Mouse (Mus musculus) liver, embryonic 11.5 days (tissue): ENCODE measurements around the gene Kif15. TPM values are rescaled to one million over a fixed set of nuclear protein-coding genes. Genes with fewer than 3 reads are reported as not detected.

Source experiments
- ATAC-seq: fragments of 200-750 bp; cut with Nextera tagmentation; replicated peaks from 2 replicates; pipeline ENCODE4 v1.8.0; 2017; ENCODE audit warnings: moderate number of reproducible peaks, mild to moderate bottlenecking, moderate TSS enrichment, moderate library complexity; ENCODE audit not compliant: low FRiP score
- DNase-seq: peaks from one replicate; pipeline ENCODE4 v3.0.0-alpha.2; 2017; ENCODE audit warnings: low spot score
- H3K27ac ChIP-seq: fragments of 300-500 bp; sonication (generic); 2 replicates; pipeline ENCODE4 v1.5.1; 2014; ENCODE audit warnings: mild to moderate bottlenecking, low read depth, low read length, control low read depth
- H3K27me3 ChIP-seq: fragments of 300-500 bp; sonication (generic); replicated peaks from 2 replicates; pipeline ENCODE4 v1.6.1; 2014; ENCODE audit warnings: low read length, mixed read lengths; ENCODE audit not compliant: control insufficient read depth, insufficient read depth
- H3K36me3 ChIP-seq: fragments of 300-500 bp; sonication (generic); 2 replicates; pipeline ENCODE4 v1.6.1; 2014; ENCODE audit warnings: mild to moderate bottlenecking, low read length, moderate library complexity, mixed read lengths; ENCODE audit not compliant: control insufficient read depth, insufficient read depth
- H3K4me1 ChIP-seq: fragments of 300-500 bp; sonication (generic); replicated peaks from 2 replicates; pipeline ENCODE4 v1.6.1; 2014; ENCODE audit warnings: low read length, mixed read lengths; ENCODE audit not compliant: control insufficient read depth, insufficient read depth
- H3K4me2 ChIP-seq: fragments of 300-500 bp; sonication (generic); 2 replicates; pipeline ENCODE4 v1.6.1; 2014; ENCODE audit warnings: mild to moderate bottlenecking, control low read depth, moderate library complexity
- H3K4me3 ChIP-seq: fragments of 300-500 bp; sonication (generic); 2 replicates; pipeline ENCODE4 v1.5.1; 2014; ENCODE audit warnings: low read depth, low read length, control low read depth
- H3K9ac ChIP-seq: fragments of 300-500 bp; sonication (generic); 2 replicates; pipeline ENCODE4 v1.6.1; 2014; ENCODE audit warnings: low read depth, low read length, control low read depth
- H3K9me3 ChIP-seq: fragments of 300-500 bp; sonication (generic); 2 replicates; pipeline ENCODE4 v1.6.1; 2016; ENCODE audit warnings: low read length, inconsistent platforms, mixed read lengths; ENCODE audit not compliant: control insufficient read depth
- WGBS: fragments of 180-500 bp; shearing (Covaris S2); extraction: QIAGEN DNeasy Blood & Tissue Kit; methylation state at CpG from one replicate; pipeline ENCODE4 v1.1.7; 2014; 5-methylcytosine and 5-hydroxymethylcytosine counted together
- polyA plus RNA-seq: library from polyadenylated mRNA; unstranded; fragments of >200 nt; fragmentation: Nextera tagmentation; extraction: Ambion mirVana; gene quantifications from 2 replicates; pipeline ENCODE4 v1.2.1, GENCODE M21; 2014

Gene Kif15
- polyA plus RNA-seq, 1 experiment from 2014 or later = 67.3 TPM

DNA sequence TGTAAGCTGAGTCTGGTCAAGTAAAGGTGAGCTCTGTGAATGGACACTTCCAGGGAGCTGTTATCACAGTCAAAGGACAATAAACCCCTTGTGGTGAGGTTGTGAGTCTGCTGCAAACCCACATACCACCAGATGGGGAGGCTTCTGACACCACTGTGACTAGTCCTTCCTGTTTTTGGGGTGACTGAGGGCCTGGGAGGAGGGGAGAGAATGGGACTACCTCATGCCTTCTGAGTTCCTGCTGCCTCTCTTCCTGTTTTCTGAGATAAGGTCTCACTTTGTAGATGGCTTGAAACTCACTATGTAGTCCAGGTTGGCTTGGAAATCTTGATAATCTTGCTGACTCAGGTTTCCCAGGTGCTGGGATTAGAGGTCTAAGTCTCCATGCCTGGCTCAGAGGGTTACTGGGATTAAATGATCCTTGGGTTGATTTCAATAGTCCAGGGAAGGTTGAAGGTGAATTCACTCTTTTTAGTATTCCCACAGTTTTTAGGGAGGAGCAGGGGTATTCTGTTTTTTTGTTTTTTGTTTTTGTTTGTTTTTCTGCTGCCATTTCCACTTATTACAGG lies 108.0 kb downstream of the Kif15 start:
- Histone ChIP-seq H3K9me3 (no peaks in the 10 kb centered on the region), H3K27ac (no peak overlapping the region), H3K4me2 (no peak overlapping the region), H3K9ac (no peak overlapping the region), H3K27me3 (no peaks in the 10 kb centered on the region), H3K4me1 (no peaks in the 10 kb centered on the region), H3K4me3 (no peak overlapping the region), H3K36me3 (no peaks in the 10 kb centered on the region)
- ATAC-seq (no peak; the same call in 1 of the 2 replicates), DNase-seq (no peak)

DNA sequence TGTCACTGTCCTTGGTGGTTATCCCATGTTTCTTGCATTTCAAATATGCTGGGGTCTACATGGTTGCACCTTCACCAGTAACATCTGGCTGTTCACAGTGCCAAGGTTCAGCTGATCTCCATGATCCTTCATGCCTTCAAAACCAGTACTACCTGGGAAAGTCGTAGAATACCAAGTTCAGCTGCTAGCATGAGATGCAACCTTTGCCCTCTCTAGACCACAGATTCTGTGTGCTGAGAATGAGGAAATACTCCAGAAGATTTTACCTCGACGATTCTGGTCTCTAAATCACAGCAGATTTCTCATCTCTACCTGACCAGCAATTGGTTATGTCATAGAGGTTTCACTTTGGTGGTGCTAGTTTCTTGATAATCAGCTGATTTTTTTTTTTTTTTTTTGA lies 109.3 kb downstream of the Kif15 start:
- Histone ChIP-seq H3K27ac (no peak overlapping the region), H3K9ac (no peak overlapping the region), H3K36me3 (no peaks in the 10 kb centered on the region), H3K4me2 (no peak overlapping the region), H3K27me3 (no peaks in the 10 kb centered on the region), H3K4me3 (no peak overlapping the region), H3K9me3 (no peaks in the 10 kb centered on the region), H3K4me1 (no peaks in the 10 kb centered on the region)
- no peak for ATAC-seq
- WGBS = 60% methylated on average over 3 of the region's 3 CpGs
- no peak for DNase-seq

Other genes starting within 250 kb of the Kif15 start
- gene Topaz1, start 203.7 kb upstream of the Kif15 start, polyA plus RNA-seq = 0.12 TPM in 1 of 2 replicates, not detected in the other
- gene Tcaim, start 145.5 kb upstream of the Kif15 start, polyA plus RNA-seq = 2.8 and 4.8 TPM in 2 replicates
- gene Gm35549, start 107.0 kb upstream of the Kif15 start, polyA plus RNA-seq = not detected in 2 replicates
- gene Zfp445, start 85.0 kb upstream of the Kif15 start, polyA plus RNA-seq = 43.5 and 50.2 TPM in 2 replicates
- gene Zkscan7, start 65.4 kb upstream of the Kif15 start, polyA plus RNA-seq = 1.1 and 2.0 TPM in 2 replicates
- gene Zfp105, start 28.0 kb upstream of the Kif15 start, polyA plus RNA-seq = 11.1 and 11.6 TPM in 2 replicates
- 31.9 and 32.5 TPM in 2 replicates for gene 1110059G10Rik, start within 50 bp of the Kif15 start, polyA plus RNA-seq
- 8.8 and 11.6 TPM in 2 replicates for gene Tmem42, start 70.3 kb downstream of the Kif15 start, polyA plus RNA-seq
- 0.23 and 0.35 TPM in 2 replicates for gene Tgm4, start 83.7 kb downstream of the Kif15 start, polyA plus RNA-seq
- gene Zdhhc3, start 162.2 kb downstream of the Kif15 start, polyA plus RNA-seq = 54.8 and 57.0 TPM in 2 replicates
- gene Exosc7, start 162.2 kb downstream of the Kif15 start, polyA plus RNA-seq = 191 and 193 TPM in 2 replicates
- not detected in 2 replicates for gene Clec3b, start 199.9 kb downstream of the Kif15 start, polyA plus RNA-seq